Mouse (Mus musculus) E14TG2a.4 (cell line): Measurements from ENCODE around the gene Son.

ENCODE experiments used
- H3K27me3 ChIP-seq: 2 replicates; pipeline ENCODE4 v1.6.1; 2014; ENCODE audit warnings: low read length, control low read depth; ENCODE audit not compliant: insufficient read depth
- H3K36me3 ChIP-seq: 2 replicates; pipeline ENCODE4 v1.6.1; 2014; ENCODE audit warnings: low read length, control low read depth; ENCODE audit not compliant: insufficient read depth
- H3K4me1 ChIP-seq: replicated peaks from 2 replicates; pipeline ENCODE4 v1.6.1; 2014; ENCODE audit warnings: low read depth, low read length, control low read depth
- H3K4me3 ChIP-seq: replicated peaks from 2 replicates; pipeline ENCODE4 v1.5.1; 2014; ENCODE audit warnings: mild to moderate bottlenecking, low read length
- H3K9me3 ChIP-seq: 2 replicates; pipeline ENCODE4 v1.6.1; 2014; ENCODE audit warnings: low read length, control low read depth
- CTCF ChIP-seq: conservative IDR thresholded peaks from 2 replicates; pipeline ENCODE4 v1.5.1; 2014; ENCODE audit warnings: low read length
- NANOG ChIP-seq: IDR thresholded peaks from 2 replicates; pipeline ENCODE4 v1.6.1; 2014; ENCODE audit warnings: borderline replicate concordance, low read length, mixed read lengths
- POU5F1 ChIP-seq: IDR thresholded peaks from 2 replicates; pipeline ENCODE4 v1.6.1; 2014; ENCODE audit warnings: low read length, borderline replicate concordance

Gene Son

DNA sequence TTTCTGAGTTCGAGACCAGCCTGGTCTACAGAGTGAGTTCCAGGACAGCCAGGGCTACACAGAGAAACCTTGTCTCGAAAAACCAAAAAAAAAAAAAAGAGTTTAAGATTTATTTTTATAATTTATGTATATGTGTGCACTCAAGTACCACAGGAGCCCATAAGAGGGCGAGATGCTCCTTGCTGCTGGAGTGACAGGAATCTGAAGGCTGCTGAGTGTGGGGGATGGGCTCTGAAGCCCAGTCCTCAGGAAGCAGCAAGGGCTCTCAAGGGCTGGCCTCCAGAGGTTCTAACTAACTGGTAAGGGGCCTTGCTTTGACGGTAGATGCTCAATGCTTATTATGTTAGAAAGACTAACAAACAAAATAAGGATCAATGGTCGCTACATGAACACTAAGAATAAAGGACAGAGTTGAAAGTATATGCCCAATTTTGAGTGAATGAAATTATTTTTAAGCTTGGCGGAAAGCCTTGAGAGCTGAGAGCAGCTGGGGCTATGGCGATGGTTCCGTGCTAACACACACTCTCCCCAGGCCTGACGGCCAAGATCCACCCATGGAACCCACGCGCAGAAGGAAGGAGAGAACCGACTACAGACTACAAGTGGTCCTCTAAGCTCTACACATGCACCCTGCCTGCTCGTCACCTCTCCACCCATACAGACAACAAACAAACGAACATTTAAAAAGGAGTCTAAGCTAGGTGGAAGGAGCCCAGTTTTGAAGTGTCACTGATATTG lies 57.5 kb downstream of the Son start:
- Histone ChIP-seq H3K4me3 (no peak overlapping the region), H3K27me3 (no peaks in the 10 kb centered on the region), H3K4me1 (peaks cover 22% of the 10 kb centered on the region), H3K36me3 (peaks cover 46% of the 10 kb centered on the region), H3K9me3 (peaks cover 16% of the 10 kb centered on the region)
- no peak for TF ChIP-seq NANOG
- no peak for TF ChIP-seq CTCF
- TF ChIP-seq POU5F1, result no peak

DNA sequence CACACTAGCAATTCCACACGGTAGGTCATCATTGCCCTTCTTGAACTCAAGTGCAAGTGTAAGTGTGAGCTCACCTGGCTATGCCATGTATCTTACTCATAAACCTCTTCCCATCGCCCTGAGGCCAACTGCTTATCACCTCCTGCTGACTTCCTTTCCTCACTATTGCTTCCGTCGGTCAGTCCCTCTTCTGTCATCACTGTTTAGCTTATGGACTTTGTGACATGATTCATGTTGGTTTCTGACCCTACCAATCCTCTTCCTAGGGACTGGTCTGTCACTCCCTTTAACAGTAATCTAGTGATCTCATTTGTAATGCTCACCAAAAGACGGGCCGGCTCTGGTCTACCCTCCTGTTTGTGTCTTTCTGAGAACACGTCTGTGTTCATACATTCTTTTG lies 62.9 kb downstream of the Son start:
- H3K9me3 ChIP-seq, result peaks cover 48% of the 10 kb centered on the region
- H3K4me3 ChIP-seq, result 0 out of 2 replicates have a peak overlapping the region, but pooled peaks have one; percentile 3
- H3K4me1 ChIP-seq, result no peaks in the 10 kb centered on the region
- TF ChIP-seq CTCF (no peak), POU5F1 (no peak), NANOG (no peak)
- peaks cover 81% of the 10 kb centered on the region for H3K36me3 ChIP-seq
- no peaks in the 10 kb centered on the region for H3K27me3 ChIP-seq

DNA sequence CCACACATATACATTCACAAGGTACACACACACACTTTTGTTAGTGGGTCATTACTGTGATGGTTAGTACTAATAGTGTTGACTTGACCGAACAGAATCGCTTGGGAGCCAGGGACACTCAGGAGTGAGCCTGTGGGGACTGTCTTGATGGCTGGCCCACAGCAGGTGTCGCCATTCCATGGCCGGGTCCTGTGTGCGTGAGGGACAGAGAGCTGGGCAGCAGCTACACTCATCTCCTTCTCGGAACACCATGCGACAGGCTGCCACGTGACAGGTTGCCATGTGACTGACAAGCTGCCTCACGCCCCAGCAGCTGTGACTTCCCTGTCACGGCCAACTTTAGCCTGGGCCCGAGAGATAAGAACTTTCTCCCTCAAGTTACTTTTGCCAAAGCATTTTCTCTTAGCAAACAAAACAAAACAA lies 69.6 kb downstream of the Son start:
- no peaks in the 10 kb centered on the region for H3K27me3 ChIP-seq
- peaks cover 30% of the 10 kb centered on the region for H3K4me1 ChIP-seq

DNA sequence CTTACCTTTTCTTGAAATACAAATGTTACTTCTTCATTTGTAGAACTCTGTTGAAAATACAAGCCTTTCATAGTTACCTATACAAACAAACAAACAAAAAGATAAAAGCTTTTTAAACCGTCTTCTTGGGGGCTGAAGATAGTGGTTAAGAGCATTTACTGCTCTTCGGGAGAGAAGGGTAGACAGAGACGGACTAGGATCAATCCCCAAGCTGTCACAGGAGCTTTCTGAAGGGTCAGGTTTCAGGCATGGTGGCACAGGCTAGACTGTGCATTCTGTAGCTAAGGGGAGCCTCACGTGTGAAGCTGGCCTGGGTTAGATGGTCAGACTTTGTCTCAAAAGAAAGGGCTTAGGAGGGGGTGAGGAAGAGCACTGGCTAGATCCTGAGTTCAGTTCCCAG lies 70.1 kb downstream of the Son start:
- no peak for TF ChIP-seq POU5F1
- TF ChIP-seq NANOG, result no peak
- no peak for TF ChIP-seq CTCF
- Histone ChIP-seq H3K9me3 (peaks cover 6% of the 10 kb centered on the region), H3K27me3 (no peaks in the 10 kb centered on the region), H3K4me1 (peaks cover 30% of the 10 kb centered on the region), H3K36me3 (peaks cover 40% of the 10 kb centered on the region), H3K4me3 (no peak overlapping the region)

More for the DNA sequence above, 69.6 kb downstream of the Son start:
- no peak for TF ChIP-seq POU5F1
- TF ChIP-seq NANOG, result no peak
- TF ChIP-seq CTCF, result no peak
- H3K9me3 ChIP-seq, result peaks cover 10% of the 10 kb centered on the region
- no peak overlapping the region for H3K4me3 ChIP-seq
- peaks cover 45% of the 10 kb centered on the region for H3K36me3 ChIP-seq

DNA sequence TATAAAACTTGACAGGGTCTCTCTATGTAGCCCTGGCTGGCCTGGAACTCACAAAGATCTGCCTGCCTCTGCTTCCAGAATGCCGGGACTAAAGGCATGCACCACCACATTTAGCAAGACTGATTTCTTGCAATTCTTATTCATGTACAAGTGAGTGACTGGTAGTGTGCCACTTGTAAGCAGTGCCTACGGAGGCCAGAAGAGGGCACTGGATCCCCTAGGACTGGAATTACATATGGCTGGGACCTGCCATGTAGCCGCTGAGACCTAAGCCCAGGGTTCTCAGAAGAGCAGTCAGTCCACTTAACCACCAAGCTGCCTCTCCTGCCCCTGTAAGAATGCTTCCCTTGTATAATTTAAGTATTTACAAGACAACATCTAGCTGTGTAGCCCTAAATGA lies 76.9 kb downstream of the Son start:
- peaks cover 61% of the 10 kb centered on the region for H3K4me1 ChIP-seq
- no peaks in the 10 kb centered on the region for H3K9me3 ChIP-seq
- no peak for TF ChIP-seq POU5F1
- TF ChIP-seq CTCF, result peak; percentile 71
- TF ChIP-seq NANOG, result no peak
- no peaks in the 10 kb centered on the region for H3K27me3 ChIP-seq
- H3K4me3 ChIP-seq, result no peak overlapping the region
- H3K36me3 ChIP-seq, result peaks cover 27% of the 10 kb centered on the region

DNA sequence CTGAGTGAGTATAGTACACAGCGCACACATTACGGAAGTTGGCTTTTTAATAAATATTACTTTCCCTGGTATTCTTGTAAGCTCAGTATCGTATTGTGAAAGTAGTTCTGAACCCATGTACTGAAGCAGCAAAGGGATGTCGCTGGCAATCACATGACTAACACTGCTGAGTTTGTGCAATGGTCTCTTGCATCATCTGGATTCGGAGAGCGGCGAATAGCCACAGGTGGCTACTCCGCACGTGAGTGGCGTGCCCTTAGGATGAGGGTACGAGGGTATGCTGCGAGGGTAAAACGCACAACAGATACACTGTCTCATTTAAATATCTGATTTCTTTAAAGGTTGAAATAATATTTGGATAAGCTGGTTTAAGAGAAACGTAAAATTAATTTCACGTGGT lies 80.1 kb downstream of the Son start:
- Histone ChIP-seq H3K4me3 (peak overlapping the region; percentile 89), H3K36me3 (peaks cover 24% of the 10 kb centered on the region), H3K27me3 (peaks cover 13% of the 10 kb centered on the region), H3K9me3 (no peaks in the 10 kb centered on the region), H3K4me1 (peaks cover 55% of the 10 kb centered on the region)
- TF ChIP-seq POU5F1, result no peak

DNA sequence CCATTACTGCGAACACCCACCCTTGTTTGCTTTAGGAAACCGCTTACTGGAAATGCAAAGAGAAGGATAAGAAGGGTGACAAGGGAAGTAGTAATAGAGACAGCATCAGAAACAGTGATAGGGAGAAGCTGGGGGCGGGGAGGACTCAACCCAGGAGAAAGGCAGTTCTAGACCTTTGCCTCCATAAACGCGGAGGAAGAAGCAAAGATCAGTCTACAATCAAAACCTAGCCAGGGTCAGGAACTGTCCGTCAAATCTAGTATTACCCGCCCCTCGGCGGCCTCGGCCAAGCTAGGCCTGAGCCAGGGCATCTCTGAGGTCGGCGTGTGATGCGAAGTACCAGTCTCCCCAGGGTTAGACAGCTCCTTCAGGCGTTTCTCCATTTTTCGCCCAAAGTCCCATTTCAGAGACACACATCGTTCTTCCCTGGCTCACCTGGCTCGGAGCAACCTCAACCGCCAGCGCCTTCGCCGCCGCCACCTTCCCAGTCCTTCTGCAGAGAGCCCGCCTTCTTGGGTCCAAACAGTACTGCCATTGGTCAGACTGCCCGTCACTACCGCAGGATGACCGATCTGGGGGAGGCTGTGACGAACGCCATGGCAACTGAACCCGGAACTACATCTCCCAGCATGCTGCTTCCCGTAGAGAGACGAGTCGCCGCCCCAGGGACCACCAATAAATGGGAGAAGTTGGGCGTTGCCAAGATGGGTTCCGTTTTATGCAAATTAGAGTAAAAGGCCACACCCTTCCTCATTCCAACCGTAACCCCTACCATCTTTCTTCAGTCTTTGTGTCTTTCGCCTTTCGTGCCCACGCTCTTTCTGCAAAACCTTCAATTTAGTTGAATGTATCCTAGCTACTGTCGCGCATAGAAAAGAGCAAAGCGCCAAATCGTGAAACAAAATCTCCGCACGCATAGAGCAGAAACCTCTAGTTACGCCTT lies 81.1 kb downstream of the Son start, which contains the start of gene Cryzl1:
Gene Cryzl1, minus strand, starts transcription at position 853 of the 943 bp plus-strand sequence.
- peaks cover 13% of the 10 kb centered on the region for H3K27me3 ChIP-seq
- H3K36me3 ChIP-seq, result peaks cover 24% of the 10 kb centered on the region
- peak within 1 kb of the TSS; percentile 89 for H3K4me3 ChIP-seq
- H3K9me3 ChIP-seq, result no peaks in the 10 kb centered on the region
- peaks cover 55% of the 10 kb centered on the region for H3K4me1 ChIP-seq
- TF ChIP-seq POU5F1, result no peak
- TF ChIP-seq NANOG, result no peak
- no peak for TF ChIP-seq CTCF
